Mouse (Mus musculus): ENCODE results near the gene Slc25a21. TPM values are rescaled to one million over a fixed set of nuclear protein-coding genes. Genes with fewer than 3 reads are reported as not detected.

The Slc25a21 gene
- polyA plus RNA-seq, 1 experiment from 2014 or later: not detected

DNA sequence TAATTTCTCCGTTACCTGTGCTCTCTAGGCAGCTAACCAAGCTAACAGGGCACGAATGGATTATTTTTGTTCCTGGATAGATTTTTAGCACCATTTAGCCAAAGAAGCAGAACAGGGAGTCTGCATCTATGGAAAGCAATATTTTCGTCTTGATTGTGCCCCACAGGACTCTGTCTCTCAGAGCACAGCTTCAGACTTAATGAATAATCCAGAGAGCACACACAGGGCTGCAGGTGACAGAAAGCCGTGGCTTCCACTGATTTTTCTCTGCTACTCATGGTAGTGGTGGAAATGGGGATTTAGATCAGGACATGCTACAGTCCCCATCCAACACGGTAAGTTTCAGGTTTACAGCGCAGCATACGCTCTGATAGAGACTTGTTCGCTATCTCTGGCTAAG lies 299.3 kb downstream of the Slc25a21 start:
- Histone ChIP-seq H3K9me3 (replicated peaks; ENCODE audit: control insufficient read depth, low read length) (no peaks in the 10 kb centered on the region), H3K27ac (ENCODE audit: low read depth, low read length) (no peak overlapping the region), H3K4me3 (ENCODE audit: low read depth, low read length) (no peak overlapping the region), H3K4me2 (ENCODE audit: low read length) (no peak overlapping the region), H3K4me1 (ENCODE audit: control insufficient read depth, insufficient read depth, low read length) (no peaks in the 10 kb centered on the region), H3K27me3 (replicated peaks; ENCODE audit: control insufficient read depth, insufficient read depth, low read length) (no peaks in the 10 kb centered on the region), H3K9ac (ENCODE audit: low read length) (no peak overlapping the region), H3K36me3 (ENCODE audit: control insufficient read depth, insufficient read depth, low read length) (no peaks in the 10 kb centered on the region)
- ATAC-seq (no peak), DNase-seq (ENCODE audit: low spot score) (no peak)
- WGBS: 61% methylated on average over 8 of the region's 8 CpGs

DNA sequence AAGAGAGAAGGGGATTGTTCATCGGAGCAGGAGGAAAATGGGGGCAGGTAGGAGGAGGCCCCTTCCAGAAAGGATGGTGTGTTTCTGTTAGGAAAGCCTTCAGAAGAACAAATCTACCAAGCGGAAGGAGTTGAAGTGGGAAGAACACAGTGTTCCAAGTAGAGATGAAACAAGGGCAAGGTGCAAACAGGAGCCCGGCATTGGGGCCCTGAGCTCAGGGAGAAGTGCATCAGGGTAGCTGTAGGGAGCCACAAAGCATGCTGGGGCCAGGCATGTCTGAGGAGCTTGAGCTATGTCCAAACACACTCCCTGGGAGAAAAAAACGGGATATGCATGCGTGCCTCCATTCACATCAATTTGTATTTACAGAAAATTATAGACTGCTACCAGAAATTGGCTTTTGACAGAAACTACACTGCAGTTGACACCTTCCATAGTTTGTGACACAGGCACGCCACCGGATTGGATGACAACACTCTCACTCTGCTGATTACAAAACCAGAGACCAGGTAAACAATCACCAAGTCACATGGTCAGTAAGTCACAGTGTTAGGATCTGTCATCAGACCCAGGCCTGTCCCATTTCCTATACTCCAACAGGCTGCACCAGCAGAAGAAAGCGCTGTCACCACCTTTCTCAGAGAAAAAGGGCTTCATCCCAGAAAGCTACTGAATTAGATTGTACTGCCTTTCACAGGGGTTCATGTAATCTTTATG lies 299.9 kb downstream of the Slc25a21 start:
- H3K36me3 ChIP-seq (ENCODE audit: control insufficient read depth, insufficient read depth, low read length): no peaks in the 10 kb centered on the region
- no peak for ATAC-seq
- 88% methylated on average over 8 of the region's 8 CpGs for WGBS

DNA sequence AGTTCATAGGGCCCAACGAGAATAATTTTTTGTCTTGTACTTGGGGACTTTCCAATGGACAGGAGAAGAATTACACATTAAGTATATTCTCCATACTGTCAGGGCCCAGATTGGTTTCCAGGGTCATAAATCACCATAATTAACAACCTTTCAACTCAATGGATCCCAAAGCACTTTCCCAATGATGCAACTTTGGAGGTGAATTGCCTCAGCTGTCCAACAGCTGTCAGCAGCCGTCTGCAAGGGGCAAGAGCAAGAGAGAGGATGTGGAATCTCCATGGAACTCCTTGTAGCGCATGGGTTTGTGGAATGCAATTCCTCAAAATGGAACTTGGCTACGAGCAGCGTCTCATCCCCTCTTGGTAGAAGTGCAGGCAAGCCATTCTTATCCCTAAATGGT lies 302.3 kb downstream of the Slc25a21 start:
- WGBS: 82% methylated on average over 5 of the region's 5 CpGs
- H3K36me3 ChIP-seq (ENCODE audit: control insufficient read depth, insufficient read depth, low read length): no peaks in the 10 kb centered on the region
- DNase-seq (ENCODE audit: low spot score) (no peak), ATAC-seq (no peak)
- no peak overlapping the region for H3K9ac ChIP-seq (ENCODE audit: low read length)
- no peak overlapping the region for H3K4me2 ChIP-seq (ENCODE audit: low read length)
- no peak overlapping the region for H3K4me3 ChIP-seq (ENCODE audit: low read depth, low read length)
- no peaks in the 10 kb centered on the region for H3K4me1 ChIP-seq (ENCODE audit: control insufficient read depth, insufficient read depth, low read length)
- no peaks in the 10 kb centered on the region for H3K27me3 ChIP-seq (replicated peaks; ENCODE audit: control insufficient read depth, insufficient read depth, low read length)
- H3K27ac ChIP-seq (ENCODE audit: low read depth, low read length): no peak overlapping the region
- no peaks in the 10 kb centered on the region for H3K9me3 ChIP-seq (replicated peaks; ENCODE audit: control insufficient read depth, low read length)

More for the DNA sequence above, 299.9 kb downstream of the Slc25a21 start:
- DNase-seq (ENCODE audit: low spot score): no peak
- H3K27me3 ChIP-seq (replicated peaks; ENCODE audit: control insufficient read depth, insufficient read depth, low read length): no peaks in the 10 kb centered on the region
- H3K4me3 ChIP-seq (ENCODE audit: low read depth, low read length): no peak overlapping the region
- H3K27ac ChIP-seq (ENCODE audit: low read depth, low read length): no peak overlapping the region
- H3K9ac ChIP-seq (ENCODE audit: low read length): no peak overlapping the region
- H3K4me1 ChIP-seq (ENCODE audit: control insufficient read depth, insufficient read depth, low read length): no peaks in the 10 kb centered on the region
- H3K9me3 ChIP-seq (replicated peaks; ENCODE audit: control insufficient read depth, low read length): no peaks in the 10 kb centered on the region
- no peak overlapping the region for H3K4me2 ChIP-seq (ENCODE audit: low read length)

DNA sequence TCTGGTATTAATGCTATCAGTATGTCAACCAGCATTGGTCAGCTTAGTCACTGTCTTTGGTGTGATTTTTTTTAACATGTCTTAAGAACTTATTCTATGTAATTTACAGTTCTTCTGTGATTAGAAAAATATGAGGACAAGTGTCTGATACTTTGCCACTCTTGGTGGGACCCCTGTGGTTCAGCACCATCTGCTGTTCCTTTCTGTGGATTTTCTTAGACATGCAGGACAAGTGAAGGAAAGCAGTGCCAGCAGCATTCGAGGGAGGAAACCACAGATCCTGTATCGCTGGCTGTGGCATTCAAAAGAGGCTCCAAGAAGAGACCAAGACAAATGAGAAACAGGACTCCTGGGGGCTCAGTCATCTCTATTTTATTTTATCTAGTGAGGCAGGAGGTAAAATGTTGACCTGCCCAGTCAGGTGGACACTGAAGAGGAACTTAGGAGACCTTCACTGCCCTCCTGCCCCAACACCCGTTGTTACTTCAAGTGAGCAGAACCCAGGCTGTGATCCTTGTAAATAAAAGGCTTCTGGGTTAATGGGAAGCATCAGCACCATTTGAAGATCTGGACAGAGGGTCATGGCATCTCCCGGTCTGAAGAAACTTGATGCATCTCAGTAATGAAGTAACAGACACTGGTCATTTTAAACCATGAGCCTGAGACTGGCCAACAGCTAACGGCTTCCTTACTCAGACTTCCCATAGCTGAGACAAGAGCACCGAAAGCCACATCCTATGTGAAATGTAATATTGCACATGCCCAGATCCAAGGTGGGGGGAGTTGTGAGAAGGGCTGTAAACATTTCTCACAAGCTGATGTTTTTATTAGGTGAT lies 306.2 kb downstream of the Slc25a21 start:
- Histone ChIP-seq H3K4me3 (ENCODE audit: low read depth, low read length) (no peak overlapping the region), H3K27ac (ENCODE audit: low read depth, low read length) (no peak overlapping the region), H3K27me3 (replicated peaks; ENCODE audit: control insufficient read depth, insufficient read depth, low read length) (no peaks in the 10 kb centered on the region), H3K36me3 (ENCODE audit: control insufficient read depth, insufficient read depth, low read length) (no peaks in the 10 kb centered on the region), H3K9me3 (replicated peaks; ENCODE audit: control insufficient read depth, low read length) (no peaks in the 10 kb centered on the region), H3K9ac (ENCODE audit: low read length) (no peak overlapping the region), H3K4me2 (ENCODE audit: low read length) (no peak overlapping the region), H3K4me1 (ENCODE audit: control insufficient read depth, insufficient read depth, low read length) (no peaks in the 10 kb centered on the region)
- DNase-seq (ENCODE audit: low spot score) (no peak), ATAC-seq (no peak)
- 83% methylated on average over 6 of the region's 6 CpGs for WGBS

DNA sequence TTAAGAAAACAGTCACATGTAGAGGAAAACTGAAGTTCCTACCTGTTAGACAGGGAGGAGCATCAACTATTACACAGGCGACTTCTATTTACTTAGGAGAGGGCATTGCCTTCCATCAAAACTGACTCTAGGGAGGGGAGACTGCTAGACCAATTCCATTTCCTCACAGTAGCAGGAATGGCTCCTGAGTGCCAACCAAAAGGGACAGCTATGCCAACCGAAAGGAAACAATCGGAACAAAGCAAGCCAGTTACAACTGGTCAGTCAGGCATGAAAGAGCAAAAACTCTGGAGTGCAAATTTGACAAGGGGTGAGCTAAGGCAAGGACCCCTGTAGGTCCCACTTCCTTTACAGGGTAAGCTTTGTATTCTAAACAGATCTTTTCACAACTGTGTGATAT lies 319.5 kb downstream of the Slc25a21 start:
- Histone ChIP-seq H3K27me3 (replicated peaks; ENCODE audit: control insufficient read depth, insufficient read depth, low read length) (no peaks in the 10 kb centered on the region), H3K36me3 (ENCODE audit: control insufficient read depth, insufficient read depth, low read length) (no peaks in the 10 kb centered on the region), H3K27ac (ENCODE audit: low read depth, low read length) (no peak overlapping the region), H3K4me2 (ENCODE audit: low read length) (no peak overlapping the region), H3K9me3 (replicated peaks; ENCODE audit: control insufficient read depth, low read length) (no peaks in the 10 kb centered on the region), H3K4me3 (ENCODE audit: low read depth, low read length) (no peak overlapping the region), H3K9ac (ENCODE audit: low read length) (no peak overlapping the region), H3K4me1 (ENCODE audit: control insufficient read depth, insufficient read depth, low read length) (no peaks in the 10 kb centered on the region)
- no peak for DNase-seq (ENCODE audit: low spot score)
- no peak for ATAC-seq
- WGBS: 35% methylated on average over 3 of the region's 3 CpGs

DNA sequence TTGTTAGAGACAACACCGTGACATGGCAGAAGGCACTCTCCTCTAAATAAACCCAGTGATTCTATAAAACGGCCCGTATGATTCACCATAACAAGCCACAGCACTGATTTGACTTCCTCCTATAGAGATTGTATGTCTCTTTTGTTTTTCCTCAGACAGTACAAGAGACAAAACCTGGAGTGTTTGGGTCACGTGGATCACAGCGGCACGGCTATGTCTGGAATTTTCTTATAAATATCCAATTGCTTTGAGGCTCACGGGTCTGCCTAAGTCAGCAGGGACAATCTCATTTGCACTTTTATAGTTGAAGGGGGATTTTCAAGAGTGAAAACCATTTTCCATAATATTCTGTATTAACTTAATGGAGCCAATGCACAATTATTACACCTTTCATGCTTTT lies 320.7 kb downstream of the Slc25a21 start:
- DNase-seq (ENCODE audit: low spot score): no peak
- no peak overlapping the region for H3K9ac ChIP-seq (ENCODE audit: low read length)
- no peaks in the 10 kb centered on the region for H3K9me3 ChIP-seq (replicated peaks; ENCODE audit: control insufficient read depth, low read length)
- no peaks in the 10 kb centered on the region for H3K4me1 ChIP-seq (ENCODE audit: control insufficient read depth, insufficient read depth, low read length)
- H3K4me2 ChIP-seq (ENCODE audit: low read length): no peak overlapping the region
- no peaks in the 10 kb centered on the region for H3K36me3 ChIP-seq (ENCODE audit: control insufficient read depth, insufficient read depth, low read length)
- no peaks in the 10 kb centered on the region for H3K27me3 ChIP-seq (replicated peaks; ENCODE audit: control insufficient read depth, insufficient read depth, low read length)
- ATAC-seq: no peak
- no peak overlapping the region for H3K27ac ChIP-seq (ENCODE audit: low read depth, low read length)
- no peak overlapping the region for H3K4me3 ChIP-seq (ENCODE audit: low read depth, low read length)
- 55% methylated on average over 7 of the region's 7 CpGs for WGBS

DNA sequence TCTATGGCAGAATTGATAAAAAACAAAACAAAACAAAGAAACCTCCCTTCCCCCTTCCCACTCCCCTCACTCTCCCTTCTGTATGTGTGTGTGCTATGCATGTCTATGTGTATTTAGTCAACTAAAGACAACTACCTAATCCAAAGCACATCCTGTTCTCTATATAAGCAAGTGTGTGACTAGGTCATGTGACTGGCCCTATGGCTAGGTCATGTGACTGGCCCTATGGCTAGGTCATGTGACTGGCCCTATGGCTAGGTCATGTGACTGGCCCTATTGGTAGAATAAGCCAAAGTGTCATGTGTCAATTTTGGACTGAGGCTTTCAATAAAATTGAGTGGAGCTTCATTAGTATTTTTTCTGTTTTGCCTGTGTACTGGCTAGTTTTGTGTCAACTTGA lies 324.1 kb downstream of the Slc25a21 start:
- no peaks in the 10 kb centered on the region for H3K27me3 ChIP-seq (replicated peaks; ENCODE audit: control insufficient read depth, insufficient read depth, low read length)
- H3K9ac ChIP-seq (ENCODE audit: low read length): no peak overlapping the region
- no peak for ATAC-seq
- no peaks in the 10 kb centered on the region for H3K4me1 ChIP-seq (ENCODE audit: control insufficient read depth, insufficient read depth, low read length)
- no peak overlapping the region for H3K4me2 ChIP-seq (ENCODE audit: low read length)
- H3K36me3 ChIP-seq (ENCODE audit: control insufficient read depth, insufficient read depth, low read length): no peaks in the 10 kb centered on the region
- no peak overlapping the region for H3K27ac ChIP-seq (ENCODE audit: low read depth, low read length)
- no peaks in the 10 kb centered on the region for H3K9me3 ChIP-seq (replicated peaks; ENCODE audit: control insufficient read depth, low read length)
- H3K4me3 ChIP-seq (ENCODE audit: low read depth, low read length): no peak overlapping the region
- DNase-seq (ENCODE audit: low spot score): no peak

DNA sequence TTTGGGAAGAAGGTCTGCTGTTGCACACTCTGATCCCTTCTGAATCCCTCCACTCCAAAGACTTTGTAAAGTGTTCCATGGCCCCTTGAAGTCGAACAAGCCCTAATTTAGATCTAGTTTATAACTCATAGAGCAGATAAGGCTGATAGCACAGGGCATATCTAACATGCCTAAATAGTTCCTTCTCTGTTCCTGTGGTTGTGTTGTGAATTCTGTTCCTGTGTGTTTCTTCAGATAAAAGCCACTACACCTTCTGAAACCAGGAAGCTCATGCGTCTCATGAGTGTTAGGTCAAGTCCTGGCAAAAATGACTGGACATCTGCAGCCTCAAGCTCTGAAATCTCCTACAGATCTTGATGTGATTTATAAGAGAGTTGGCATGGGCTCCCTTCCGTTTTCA lies 326.7 kb downstream of the Slc25a21 start:
- WGBS: 91% methylated on average over 3 of the region's 3 CpGs
- Histone ChIP-seq H3K27ac (ENCODE audit: low read depth, low read length) (no peak overlapping the region), H3K36me3 (ENCODE audit: control insufficient read depth, insufficient read depth, low read length) (no peaks in the 10 kb centered on the region), H3K9me3 (replicated peaks; ENCODE audit: control insufficient read depth, low read length) (no peaks in the 10 kb centered on the region), H3K4me2 (ENCODE audit: low read length) (no peak overlapping the region), H3K9ac (ENCODE audit: low read length) (no peak overlapping the region), H3K4me1 (ENCODE audit: control insufficient read depth, insufficient read depth, low read length) (no peaks in the 10 kb centered on the region), H3K27me3 (replicated peaks; ENCODE audit: control insufficient read depth, insufficient read depth, low read length) (no peaks in the 10 kb centered on the region), H3K4me3 (ENCODE audit: low read depth, low read length) (no peak overlapping the region)
- DNase-seq (ENCODE audit: low spot score) (no peak), ATAC-seq (no peak)

DNA sequence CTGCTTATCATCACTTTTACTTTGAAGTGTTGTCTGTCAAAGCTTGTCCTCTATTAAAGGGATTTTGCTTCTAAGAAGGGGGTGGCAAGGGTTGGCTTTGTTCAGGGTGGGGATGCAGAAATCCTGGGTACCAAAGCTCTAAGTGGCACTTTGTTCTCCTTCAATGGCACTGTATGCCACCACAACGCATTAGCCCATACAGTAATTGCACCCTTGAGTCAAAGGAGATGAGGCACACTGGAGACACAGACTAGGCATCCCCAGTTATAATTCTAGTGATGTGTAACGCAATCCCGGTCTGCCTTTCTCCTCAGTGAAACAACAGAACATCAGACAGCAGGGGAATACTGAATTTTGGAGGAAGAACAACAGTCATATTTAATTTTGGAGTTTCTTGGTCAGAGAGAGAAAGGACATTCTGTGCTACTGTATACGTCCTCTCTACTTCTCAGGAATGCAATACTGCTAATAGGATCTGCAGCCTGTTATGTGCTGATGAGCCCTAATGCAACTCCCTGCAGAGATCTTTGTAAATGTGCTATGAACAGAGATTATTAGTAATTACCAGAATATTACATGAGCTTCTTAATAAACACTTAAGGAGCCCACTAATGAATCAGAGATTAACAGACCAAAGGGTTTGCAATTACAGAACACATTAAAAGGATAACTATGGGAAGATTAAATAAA lies 333.3 kb downstream of the Slc25a21 start:
- H3K4me1 ChIP-seq (ENCODE audit: control insufficient read depth, insufficient read depth, low read length): no peaks in the 10 kb centered on the region
- H3K27ac ChIP-seq (ENCODE audit: low read depth, low read length): no peak overlapping the region
- 41% methylated on average over 4 of the region's 4 CpGs for WGBS
- ATAC-seq: no peak
- H3K27me3 ChIP-seq (replicated peaks; ENCODE audit: control insufficient read depth, insufficient read depth, low read length): no peaks in the 10 kb centered on the region
- no peak overlapping the region for H3K4me3 ChIP-seq (ENCODE audit: low read depth, low read length)
- no peaks in the 10 kb centered on the region for H3K36me3 ChIP-seq (ENCODE audit: control insufficient read depth, insufficient read depth, low read length)
- H3K9ac ChIP-seq (ENCODE audit: low read length): no peak overlapping the region
- no peak for DNase-seq (ENCODE audit: low spot score)
- no peaks in the 10 kb centered on the region for H3K9me3 ChIP-seq (replicated peaks; ENCODE audit: control insufficient read depth, low read length)
- no peak overlapping the region for H3K4me2 ChIP-seq (ENCODE audit: low read length)

All from forebrain, embryonic 14.5 days (tissue).